Mouse (Mus musculus) B cell, adult (primary cell): Measurements from ENCODE around the gene Map3k21. TPM values are rescaled to one million over a fixed set of nuclear protein-coding genes. Genes with fewer than 3 reads are reported as not detected.

Source experiments
- total RNA-seq: library from RNA; stranded (reverse); gene quantifications from 4 replicates; pipeline ENCODE4 v1.2.4, GENCODE M21; 2023; ENCODE audit not compliant: inconsistent age

Gene Map3k21
- not detected in 4 replicates for total RNA-seq

GRCm38 (mm10) chr8:125910365-125911228, at the start of gene Map3k21:
TSS of gene Map3k21 (plus strand) at chr8:125910450.

GRCm38 (mm10) chr8:125897868-125898788, 12.1 kb upstream of the Map3k21 start, which contains the start of gene Pcnx2:
TSS of gene Pcnx2 (minus strand) at chr8:125898317.

DNA sequence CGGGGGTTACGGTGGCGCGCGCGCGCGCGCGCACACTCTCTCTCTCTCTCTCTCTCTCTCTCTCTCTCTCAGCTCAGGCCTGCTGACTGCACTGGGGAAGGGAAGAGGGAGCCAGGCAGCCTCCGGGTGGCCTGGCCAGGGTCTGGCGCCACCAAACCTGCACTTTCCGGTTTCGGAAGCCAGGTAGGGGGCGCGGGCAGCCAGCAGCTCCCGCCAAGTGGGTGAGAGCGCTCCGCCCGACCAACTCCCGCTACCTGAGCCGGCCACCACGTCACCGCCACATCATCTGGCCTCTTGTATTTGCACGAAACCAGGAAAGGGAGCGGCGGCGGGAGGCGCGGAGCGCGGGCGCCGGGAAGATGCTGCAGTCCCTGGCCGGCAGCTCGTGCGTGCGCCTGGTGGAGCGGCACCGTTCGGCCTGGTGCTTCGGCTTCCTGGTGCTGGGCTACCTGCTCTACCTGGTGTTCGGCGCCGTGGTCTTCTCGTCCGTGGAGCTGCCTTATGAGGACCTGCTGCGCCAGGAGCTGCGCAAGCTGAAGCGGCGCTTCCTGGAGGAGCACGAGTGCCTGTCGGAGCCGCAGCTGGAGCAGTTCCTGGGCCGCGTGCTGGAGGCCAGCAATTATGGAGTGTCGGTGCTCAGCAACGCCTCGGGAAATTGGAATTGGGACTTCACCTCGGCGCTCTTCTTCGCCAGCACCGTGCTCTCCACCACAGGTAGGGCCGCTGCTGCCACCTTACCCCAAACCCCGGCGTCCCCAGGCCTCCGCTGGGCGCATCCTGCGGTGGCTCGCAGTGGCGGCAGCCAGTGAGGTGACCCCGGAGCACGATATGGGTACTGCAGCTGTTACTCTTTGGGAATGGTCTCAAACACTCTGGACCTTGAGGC, 85.1 kb downstream of the Map3k21 start, which contains the start of gene Kcnk1:
Kcnk1 (plus strand) TSS at position 70 of the 886 bp plus-strand sequence.

Other genes with a start within 250 kb of the Map3k21 start
- gene Map10, start 240.6 kb upstream of the Map3k21 start, total RNA-seq: 2.8 to 4.2 TPM (median 3.7 TPM) in 4 replicates
- gene Ntpcr, start 180.5 kb upstream of the Map3k21 start, total RNA-seq: 10.3 to 15.2 TPM (median 13.9 TPM) in 4 replicates
- gene Pcnx2, start 12.1 kb upstream of the Map3k21 start, total RNA-seq: not detected in 4 replicates
- 0.36 to 0.51 TPM (median 0.42 TPM) in 3 of 4 replicates, not detected in the other for gene Kcnk1, start 84.7 kb downstream of the Map3k21 start, total RNA-seq